Mouse (Mus musculus): Measurements from ENCODE around the gene Fam131a. TPM values are rescaled to one million over a fixed set of nuclear protein-coding genes. Genes with fewer than 3 reads are reported as not detected.

Fam131a gene
- polyA plus RNA-seq, 1 experiment from 2014 or later, result 11.2 TPM

GRCm38 (mm10) chr16:20708939-20709734 is 16.1 kb downstream of the Fam131a start:
- no peak for DNase-seq (ENCODE audit: low spot score)
- Histone ChIP-seq H3K4me3 (ENCODE audit: low read depth, low read length) (no peak overlapping the region), H3K9me3 (ENCODE audit: control insufficient read depth, low read length) (no peaks in the 10 kb centered on the region), H3K9ac (ENCODE audit: low read depth, low read length) (no peak overlapping the region), H3K4me1 (ENCODE audit: control insufficient read depth, insufficient read depth, low read length) (peaks cover 3% of the 10 kb centered on the region; the same call in 1 of the 2 replicates), H3K36me3 (ENCODE audit: control insufficient read depth, insufficient read depth, low read length) (peaks cover 79% of the 10 kb centered on the region), H3K4me2 (ENCODE audit: low read depth, low read length) (no peak overlapping the region), H3K27ac (replicated peaks; ENCODE audit: low read depth, low read length) (no peak overlapping the region), H3K27me3 (replicated peaks; ENCODE audit: control insufficient read depth, insufficient read depth, low read length) (no peaks in the 10 kb centered on the region)
- WGBS, result 74% methylated on average over 19 of the region's 19 CpGs
- no peak for ATAC-seq (ENCODE audit: low read depth)

- no peak overlapping the region for H3K4me2 ChIP-seq (ENCODE audit: low read depth, low read length)
- no peak overlapping the region for H3K4me3 ChIP-seq (ENCODE audit: low read depth, low read length)
- no peak overlapping the region for H3K9ac ChIP-seq (ENCODE audit: low read depth, low read length)
- DNase-seq (ENCODE audit: low spot score) (no peak), ATAC-seq (ENCODE audit: low read depth) (no peak)
- H3K4me1 ChIP-seq (ENCODE audit: control insufficient read depth, insufficient read depth, low read length), result peaks cover 15% of the 10 kb centered on the region
- H3K27ac ChIP-seq (replicated peaks; ENCODE audit: low read depth, low read length), result no peak overlapping the region
- H3K36me3 ChIP-seq (ENCODE audit: control insufficient read depth, insufficient read depth, low read length), result peaks cover 69% of the 10 kb centered on the region
- no peaks in the 10 kb centered on the region for H3K9me3 ChIP-seq (ENCODE audit: control insufficient read depth, low read length)
- H3K27me3 ChIP-seq (replicated peaks; ENCODE audit: control insufficient read depth, insufficient read depth, low read length), result no peaks in the 10 kb centered on the region
- whole genome bisulfite sequencing, result 94% methylated on average over 9 of the region's 11 CpGs
These were observed 17.3 kb downstream of the Fam131a start for GRCm38 (mm10) chr16:20710370-20710769.

- Histone ChIP-seq H3K4me1 (ENCODE audit: control insufficient read depth, insufficient read depth, low read length) (peaks cover 16% of the 10 kb centered on the region), H3K4me2 (ENCODE audit: low read depth, low read length) (no peak overlapping the region), H3K27me3 (replicated peaks; ENCODE audit: control insufficient read depth, insufficient read depth, low read length) (no peaks in the 10 kb centered on the region), H3K36me3 (ENCODE audit: control insufficient read depth, insufficient read depth, low read length) (peaks cover 64% of the 10 kb centered on the region), H3K4me3 (ENCODE audit: low read depth, low read length) (no peak overlapping the region), H3K27ac (replicated peaks; ENCODE audit: low read depth, low read length) (no peak overlapping the region), H3K9ac (ENCODE audit: low read depth, low read length) (no peak overlapping the region), H3K9me3 (ENCODE audit: control insufficient read depth, low read length) (no peaks in the 10 kb centered on the region)
- DNase-seq (ENCODE audit: low spot score) (no peak), ATAC-seq (ENCODE audit: low read depth) (no peak)
- 73% methylated on average over 4 of the region's 4 CpGs for WGBS
These were observed 17.8 kb downstream of the Fam131a start for GRCm38 (mm10) chr16:20710810-20711209.

- Histone ChIP-seq H3K4me3 (ENCODE audit: low read depth, low read length) (no peak overlapping the region), H3K4me2 (ENCODE audit: low read depth, low read length) (no peak overlapping the region), H3K4me1 (ENCODE audit: control insufficient read depth, insufficient read depth, low read length) (peaks cover 16% of the 10 kb centered on the region), H3K27me3 (replicated peaks; ENCODE audit: control insufficient read depth, insufficient read depth, low read length) (no peaks in the 10 kb centered on the region), H3K9me3 (ENCODE audit: control insufficient read depth, low read length) (no peaks in the 10 kb centered on the region), H3K27ac (replicated peaks; ENCODE audit: low read depth, low read length) (no peak overlapping the region), H3K36me3 (ENCODE audit: control insufficient read depth, insufficient read depth, low read length) (peaks cover 51% of the 10 kb centered on the region), H3K9ac (ENCODE audit: low read depth, low read length) (no peak overlapping the region)
- no peak for ATAC-seq (ENCODE audit: low read depth)
- DNase-seq (ENCODE audit: low spot score), result no peak
- WGBS, result 74% methylated on average over 9 of the region's 9 CpGs
These were observed 19.1 kb downstream of the Fam131a start for GRCm38 (mm10) chr16:20712190-20712589.

- Histone ChIP-seq H3K4me1 (ENCODE audit: control insufficient read depth, insufficient read depth, low read length) (peaks cover 16% of the 10 kb centered on the region), H3K36me3 (ENCODE audit: control insufficient read depth, insufficient read depth, low read length) (peaks cover 46% of the 10 kb centered on the region), H3K27ac (replicated peaks; ENCODE audit: low read depth, low read length) (no peak overlapping the region), H3K27me3 (replicated peaks; ENCODE audit: control insufficient read depth, insufficient read depth, low read length) (no peaks in the 10 kb centered on the region), H3K4me2 (ENCODE audit: low read depth, low read length) (no peak overlapping the region), H3K9me3 (ENCODE audit: control insufficient read depth, low read length) (no peaks in the 10 kb centered on the region), H3K9ac (ENCODE audit: low read depth, low read length) (no peak overlapping the region), H3K4me3 (ENCODE audit: low read depth, low read length) (no peak overlapping the region)
- whole genome bisulfite sequencing, result 86% methylated on average over 7 of the region's 7 CpGs
- ATAC-seq (ENCODE audit: low read depth), result no peak
- no peak for DNase-seq (ENCODE audit: low spot score)
These were observed 19.8 kb downstream of the Fam131a start for GRCm38 (mm10) chr16:20712889-20713288.

GRCm38 (mm10) chr16:20714307-20715080 is 21.5 kb downstream of the Fam131a start:
- peak overlapping the region; percentile 71; the same call in 1 of the 2 replicates for H3K4me3 ChIP-seq (ENCODE audit: low read depth, low read length)
- 49% methylated on average over 11 of the region's 11 CpGs for WGBS
- no peak for DNase-seq (ENCODE audit: low spot score)

GRCm38 (mm10) chr16:20715161-20715560 is 22.1 kb downstream of the Fam131a start:
- ATAC-seq (ENCODE audit: low read depth) (no peak), DNase-seq (ENCODE audit: low spot score) (no peak)
- Histone ChIP-seq H3K4me3 (ENCODE audit: low read depth, low read length) (peak overlapping the region; percentile 71), H3K27ac (replicated peaks; ENCODE audit: low read depth, low read length) (no peak overlapping the region), H3K9ac (ENCODE audit: low read depth, low read length) (peak overlapping the region; percentile 81), H3K27me3 (replicated peaks; ENCODE audit: control insufficient read depth, insufficient read depth, low read length) (no peaks in the 10 kb centered on the region), H3K4me2 (ENCODE audit: low read depth, low read length) (peak overlapping the region; percentile 92), H3K36me3 (ENCODE audit: control insufficient read depth, insufficient read depth, low read length) (peaks cover 38% of the 10 kb centered on the region), H3K4me1 (ENCODE audit: control insufficient read depth, insufficient read depth, low read length) (peaks cover 19% of the 10 kb centered on the region), H3K9me3 (ENCODE audit: control insufficient read depth, low read length) (no peaks in the 10 kb centered on the region)
- WGBS, result 41% methylated on average over 2 of the region's 2 CpGs

More at GRCm38 (mm10) chr16:20714307-20715080, 21.5 kb downstream of the Fam131a start:
- no peaks in the 10 kb centered on the region for H3K9me3 ChIP-seq (ENCODE audit: control insufficient read depth, low read length)
- no peaks in the 10 kb centered on the region for H3K27me3 ChIP-seq (replicated peaks; ENCODE audit: control insufficient read depth, insufficient read depth, low read length)
- peak overlapping the region; percentile 81 for H3K9ac ChIP-seq (ENCODE audit: low read depth, low read length)
- peak overlapping the region; percentile 92 for H3K4me2 ChIP-seq (ENCODE audit: low read depth, low read length)
- peaks cover 19% of the 10 kb centered on the region for H3K4me1 ChIP-seq (ENCODE audit: control insufficient read depth, insufficient read depth, low read length)
- H3K36me3 ChIP-seq (ENCODE audit: control insufficient read depth, insufficient read depth, low read length), result peaks cover 37% of the 10 kb centered on the region
- no peak for ATAC-seq (ENCODE audit: low read depth)
- no peak overlapping the region for H3K27ac ChIP-seq (replicated peaks; ENCODE audit: low read depth, low read length)

GRCm38 (mm10) chr16:20715566-20715965 is 22.5 kb downstream of the Fam131a start:
- Histone ChIP-seq H3K4me2 (ENCODE audit: low read depth, low read length) (peak overlapping the region; percentile 92), H3K27me3 (replicated peaks; ENCODE audit: control insufficient read depth, insufficient read depth, low read length) (no peaks in the 10 kb centered on the region), H3K36me3 (ENCODE audit: control insufficient read depth, insufficient read depth, low read length) (peaks cover 38% of the 10 kb centered on the region), H3K27ac (replicated peaks; ENCODE audit: low read depth, low read length) (peak overlapping the region; percentile 98), H3K9me3 (ENCODE audit: control insufficient read depth, low read length) (no peaks in the 10 kb centered on the region), H3K4me3 (ENCODE audit: low read depth, low read length) (peak overlapping the region; percentile 71), H3K9ac (ENCODE audit: low read depth, low read length) (peak overlapping the region; percentile 81), H3K4me1 (ENCODE audit: control insufficient read depth, insufficient read depth, low read length) (peaks cover 19% of the 10 kb centered on the region)
- WGBS, result 1% methylated on average over 10 of the region's 12 CpGs
- DNase-seq (ENCODE audit: low spot score) (no peak), ATAC-seq (ENCODE audit: low read depth) (no peak)
